Mouse (Mus musculus) hindbrain, embryonic 14.5 days (tissue): ENCODE results near the gene E2f1. TPM values are rescaled to one million over a fixed set of nuclear protein-coding genes. Genes with fewer than 3 reads are reported as not detected.

ENCODE experiments used
- ATAC-seq: fragments of 200-750 bp; cut with Nextera tagmentation; 2 replicates; pipeline ENCODE4 v1.8.0; 2017; ENCODE audit warnings: moderate number of reproducible peaks, mild to moderate bottlenecking, moderate TSS enrichment, moderate library complexity; ENCODE audit not compliant: low FRiP score
- DNase-seq: peaks from one replicate; pipeline ENCODE4 v3.0.0-alpha.2; 2015; ENCODE audit warnings: low spot score
- H3K27ac ChIP-seq: fragments of 300-500 bp; sonication (generic); 2 replicates; pipeline ENCODE4 v1.5.1; 2014; ENCODE audit warnings: mild to moderate bottlenecking, moderate library complexity
- H3K27me3 ChIP-seq: fragments of 300-500 bp; sonication (generic); 2 replicates; pipeline ENCODE4 v1.6.1; 2014; ENCODE audit warnings: mild to moderate bottlenecking, low read length, mixed read lengths; ENCODE audit not compliant: control insufficient read depth, insufficient read depth
- H3K36me3 ChIP-seq: fragments of 300-500 bp; sonication (generic); replicated peaks from 2 replicates; pipeline ENCODE4 v1.6.1; 2014; ENCODE audit not compliant: control insufficient read depth, insufficient read depth
- H3K4me1 ChIP-seq: fragments of 300-500 bp; sonication (generic); replicated peaks from 2 replicates; pipeline ENCODE4 v1.6.1; 2014; ENCODE audit warnings: antibody characterized with exemption, low read length, mixed read lengths; ENCODE audit not compliant: control insufficient read depth, insufficient read depth
- H3K4me2 ChIP-seq: fragments of 300-500 bp; sonication (generic); replicated peaks from 2 replicates; pipeline ENCODE4 v1.6.1; 2014; ENCODE audit warnings: mild to moderate bottlenecking, moderate library complexity
- H3K4me3 ChIP-seq: fragments of 300-500 bp; sonication (generic); replicated peaks from 2 replicates; pipeline ENCODE4 v1.5.1; 2014; ENCODE audit warnings: mild to moderate bottlenecking, low read length
- H3K9ac ChIP-seq: fragments of 300-500 bp; sonication (generic); 2 replicates; pipeline ENCODE4 v1.6.1; 2014
- H3K9me3 ChIP-seq: fragments of 300-500 bp; sonication (generic); 2 replicates; pipeline ENCODE4 v1.6.1; 2016; ENCODE audit warnings: low read length; ENCODE audit not compliant: control insufficient read depth
- WGBS: fragments of 180-500 bp; shearing (Covaris S2); extraction: QIAGEN DNeasy Blood & Tissue Kit; methylation state at CpG from one replicate; pipeline ENCODE4 v1.1.7; 2014; 5-methylcytosine and 5-hydroxymethylcytosine counted together
- polyA plus RNA-seq: library from polyadenylated mRNA; unstranded; fragments of >200 nt; fragmentation: Nextera tagmentation; extraction: Ambion mirVana; gene quantifications from 2 replicates; pipeline ENCODE4 v1.2.1, GENCODE M21; 2014

E2f1 gene
- polyA plus RNA-seq, 1 experiment from 2014 or later = 2.2 TPM

GRCm38 (mm10) chr2:154532888-154533287 lies 36.8 kb downstream of the E2f1 start:
- Histone ChIP-seq H3K36me3 (peaks cover 79% of the 10 kb centered on the region), H3K27ac (no peak overlapping the region), H3K9me3 (no peaks in the 10 kb centered on the region), H3K4me2 (no peak overlapping the region), H3K9ac (no peak overlapping the region), H3K4me1 (peaks cover 1% of the 10 kb centered on the region), H3K27me3 (no peaks in the 10 kb centered on the region), H3K4me3 (no peak overlapping the region)
- no peak for DNase-seq
- ATAC-seq = no peak
- 29% methylated on average over 3 of the region's 3 CpGs for WGBS

- peaks cover 76% of the 10 kb centered on the region for H3K36me3 ChIP-seq
- H3K9me3 ChIP-seq = no peaks in the 10 kb centered on the region
Measured at GRCm38 (mm10) chr2:154526531-154526930, 43.2 kb downstream of the E2f1 start.

DNA sequence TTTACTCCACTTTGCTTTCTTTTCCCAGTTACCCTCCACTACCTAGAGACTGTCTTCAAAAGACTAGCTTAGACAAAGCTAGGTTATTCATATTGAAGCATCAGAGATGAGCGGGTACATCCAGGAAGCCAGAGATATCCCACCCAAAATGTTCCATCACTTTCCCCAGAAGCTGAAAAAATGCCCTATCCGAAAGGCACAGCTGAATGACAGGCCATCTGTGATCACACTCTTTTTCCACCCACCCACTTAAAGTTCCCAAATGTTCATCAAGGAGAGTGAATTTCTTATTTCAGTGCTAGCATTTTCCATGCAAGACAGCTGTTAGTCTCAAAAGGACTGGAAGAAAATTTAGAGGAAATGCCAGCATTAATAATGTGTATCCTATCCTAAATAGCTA lies 44.4 kb downstream of the E2f1 start:
- no peaks in the 10 kb centered on the region for H3K4me1 ChIP-seq
- peaks cover 75% of the 10 kb centered on the region for H3K36me3 ChIP-seq
- H3K4me2 ChIP-seq = no peak overlapping the region
- no peaks in the 10 kb centered on the region for H3K27me3 ChIP-seq
- DNase-seq (no peak), ATAC-seq (no peak)
- 95% methylated on average over 2 of the region's 2 CpGs for whole genome bisulfite sequencing
- H3K9ac ChIP-seq = no peak overlapping the region
- no peak overlapping the region for H3K27ac ChIP-seq
- no peak overlapping the region for H3K4me3 ChIP-seq
- H3K9me3 ChIP-seq = no peaks in the 10 kb centered on the region

More at GRCm38 (mm10) chr2:154526531-154526930, 43.2 kb downstream of the E2f1 start:
- Histone ChIP-seq H3K27ac (no peak overlapping the region), H3K4me1 (no peaks in the 10 kb centered on the region), H3K27me3 (no peaks in the 10 kb centered on the region), H3K4me3 (no peak overlapping the region), H3K4me2 (no peak overlapping the region), H3K9ac (no peak overlapping the region)
- DNase-seq = no peak
- 80% methylated on average over 3 of the region's 3 CpGs for WGBS
- ATAC-seq = no peak

DNA sequence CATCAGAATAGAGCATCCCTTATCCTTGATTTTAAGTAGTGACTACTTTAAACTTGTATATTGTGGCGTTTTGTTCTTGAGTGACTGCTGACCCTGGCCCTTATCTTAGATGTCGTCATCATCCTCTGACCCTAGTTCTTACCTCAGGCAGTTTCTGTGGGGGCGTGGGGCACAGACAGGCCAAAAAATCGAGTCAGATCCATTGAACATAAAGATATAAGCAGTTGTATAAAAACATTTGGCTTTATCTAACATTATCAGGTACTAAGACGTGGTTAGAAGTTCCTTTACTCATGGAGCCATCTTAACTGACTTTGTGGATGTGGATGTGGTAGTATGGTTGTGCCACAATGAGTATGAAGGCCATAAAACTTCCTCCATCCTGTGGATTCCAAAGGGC lies 47.4 kb downstream of the E2f1 start:
- Histone ChIP-seq H3K4me1 (no peaks in the 10 kb centered on the region), H3K27ac (no peak overlapping the region), H3K9me3 (no peaks in the 10 kb centered on the region), H3K27me3 (no peaks in the 10 kb centered on the region), H3K4me2 (no peak overlapping the region), H3K36me3 (peaks cover 68% of the 10 kb centered on the region), H3K4me3 (no peak overlapping the region), H3K9ac (no peak overlapping the region)
- ATAC-seq = no peak
- WGBS = 95% methylated on average over 5 of the region's 5 CpGs
- DNase-seq = no peak

GRCm38 (mm10) chr2:154521449-154521848 lies 48.2 kb downstream of the E2f1 start:
- Histone ChIP-seq H3K9me3 (no peaks in the 10 kb centered on the region), H3K36me3 (peaks cover 70% of the 10 kb centered on the region), H3K9ac (no peak overlapping the region), H3K4me1 (no peaks in the 10 kb centered on the region), H3K4me2 (no peak overlapping the region), H3K27me3 (no peaks in the 10 kb centered on the region), H3K4me3 (no peak overlapping the region), H3K27ac (no peak overlapping the region)
- no peak for ATAC-seq
- DNase-seq = no peak

DNA sequence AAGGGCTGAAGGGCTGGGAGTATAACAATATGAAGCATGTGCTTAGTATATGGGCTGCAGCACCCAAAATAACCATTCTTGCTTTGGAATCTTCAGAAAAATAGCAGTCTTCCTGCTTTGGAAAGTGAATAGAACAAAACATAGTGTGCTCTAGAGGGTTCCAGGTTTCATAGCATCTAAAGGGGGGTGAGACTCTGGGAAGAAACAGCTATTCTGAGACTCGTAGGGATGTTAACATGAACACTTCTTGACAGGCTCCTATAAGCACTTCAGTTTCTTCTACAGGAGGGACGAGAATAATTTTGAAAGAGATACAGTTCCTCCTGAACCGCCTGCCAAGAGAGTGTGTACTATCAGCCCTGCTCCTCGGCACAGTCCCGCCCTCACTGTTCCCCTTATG lies 52.3 kb downstream of the E2f1 start:
- Histone ChIP-seq H3K9me3 (no peaks in the 10 kb centered on the region), H3K9ac (no peak overlapping the region), H3K4me2 (no peak overlapping the region), H3K27me3 (no peaks in the 10 kb centered on the region), H3K36me3 (peaks cover 43% of the 10 kb centered on the region), H3K27ac (no peak overlapping the region), H3K4me3 (no peak overlapping the region), H3K4me1 (no peaks in the 10 kb centered on the region)
- no peak for ATAC-seq
- WGBS = over 99% methylated on average over 5 of the region's 5 CpGs
- DNase-seq = no peak

- 83% methylated on average over 3 of the region's 3 CpGs for WGBS
- Histone ChIP-seq H3K4me1 (no peaks in the 10 kb centered on the region), H3K4me2 (no peak overlapping the region), H3K27me3 (no peaks in the 10 kb centered on the region), H3K27ac (no peak overlapping the region), H3K36me3 (peaks cover 43% of the 10 kb centered on the region), H3K9me3 (no peaks in the 10 kb centered on the region), H3K4me3 (no peak overlapping the region), H3K9ac (no peak overlapping the region)
- ATAC-seq (no peak), DNase-seq (no peak)
Measured at GRCm38 (mm10) chr2:154516944-154517343, 52.7 kb downstream of the E2f1 start.

DNA sequence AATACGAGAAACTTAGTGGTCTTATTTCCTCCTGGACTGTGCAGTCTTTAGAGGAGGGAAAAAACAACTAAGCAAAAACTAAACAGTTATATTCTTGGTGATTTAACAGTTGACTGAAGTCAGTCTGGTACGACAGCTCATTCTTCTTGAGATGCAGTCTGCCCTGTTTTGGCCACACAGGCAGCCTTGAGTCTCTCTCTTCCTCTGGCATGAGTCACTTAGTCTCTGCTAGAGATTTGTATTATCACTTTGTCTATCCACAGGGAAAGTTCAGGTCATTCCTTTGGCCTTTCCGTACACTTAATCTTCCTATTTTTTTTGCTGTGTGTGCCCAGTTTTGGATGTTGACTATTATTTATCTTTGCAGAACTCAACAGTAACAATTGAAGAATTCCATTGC lies 59.6 kb downstream of the E2f1 start:
- H3K36me3 ChIP-seq = peaks cover 49% of the 10 kb centered on the region
- no peak overlapping the region for H3K4me2 ChIP-seq
- DNase-seq = no peak
- no peaks in the 10 kb centered on the region for H3K9me3 ChIP-seq
- H3K4me1 ChIP-seq = no peaks in the 10 kb centered on the region
- H3K4me3 ChIP-seq = no peak overlapping the region
- no peaks in the 10 kb centered on the region for H3K27me3 ChIP-seq
- no peak for ATAC-seq
- no peak overlapping the region for H3K27ac ChIP-seq
- H3K9ac ChIP-seq = no peak overlapping the region
- 97% methylated on average over 3 of the region's 3 CpGs for WGBS
